Mouse (Mus musculus): ENCODE measurements around the gene M1ap.

- no peak for TF ChIP-seq GATA1 (IDR thresholded peaks at IDR 0.05; ENCODE audit: borderline replicate concordance, low read length)
- TF ChIP-seq FLI1 (IDR thresholded peaks at IDR 0.05; ENCODE audit: low read length): no peak
Measured at GRCm38 (mm10) chr6:82996740-82997315, 50.1 kb downstream of the M1ap start.
